Mouse (Mus musculus) thymus, adult 2 months (tissue): ENCODE measurements at regions not wholly inside any gene's neighbourhood (a gene's known extent, or its start where the extent isn't known, plus 50 kb on each side); places are given as distances from the start of the nearest gene placed in this dataset.

ENCODE experiments used
- DNase-seq: peaks from one replicate; pipeline ENCODE4 v3.0.0; 2021
- H3K27ac ChIP-seq: fragments of 200-500 bp; 2 replicates; pipeline ENCODE4 v1.5.1; 2012; ENCODE audit warnings: low read length, control low read depth; ENCODE audit not compliant: control insufficient read depth, insufficient read depth
- H3K27me3 ChIP-seq: fragments of 200-500 bp; 2 replicates; pipeline ENCODE4 v1.6.1; 2012; ENCODE audit warnings: mild to moderate bottlenecking, low read length, moderate library complexity, mixed read lengths; ENCODE audit not compliant: control insufficient read depth, insufficient read depth
- H3K36me3 ChIP-seq: fragments of 200-500 bp; 2 replicates; pipeline ENCODE4 v1.6.1; 2012; ENCODE audit warnings: mild to moderate bottlenecking, low read length, moderate library complexity; ENCODE audit not compliant: control insufficient read depth, insufficient read depth
- H3K4me1 ChIP-seq: fragments of 200-500 bp; replicated peaks from 2 replicates; pipeline ENCODE4 v1.6.1; 2012; ENCODE audit warnings: low read length; ENCODE audit not compliant: control insufficient read depth, insufficient read depth
- H3K4me3 ChIP-seq: fragments of 200-500 bp; 2 replicates; pipeline ENCODE4 v1.5.1; 2012; ENCODE audit warnings: mild to moderate bottlenecking, low read length, control low read depth, moderate library complexity; ENCODE audit not compliant: control insufficient read depth, insufficient read depth
- CTCF ChIP-seq: fragments of 200-500 bp; IDR thresholded peaks from 2 replicates; pipeline ENCODE4 v1.5.1; 2012; ENCODE audit warnings: mild to moderate bottlenecking, control low read depth, low read length, moderate library complexity, borderline replicate concordance; ENCODE audit not compliant: control insufficient read depth, poor library complexity, insufficient read depth; ENCODE audit errors: extremely low read depth
- POLR2A ChIP-seq: fragments of 200-500 bp; IDR thresholded peaks from 2 replicates; pipeline ENCODE4 v1.6.1; 2012; ENCODE audit warnings: mild to moderate bottlenecking, low read length, control low read depth, moderate library complexity; ENCODE audit not compliant: control insufficient read depth, poor library complexity, insufficient read depth; ENCODE audit errors: extremely low read depth
- WGBS: fragments of 180-500 bp; shearing (Covaris S2); methylation state at CpG from one replicate; pipeline ENCODE4 v1.1.7; 2018; 5-methylcytosine and 5-hydroxymethylcytosine counted together

DNA sequence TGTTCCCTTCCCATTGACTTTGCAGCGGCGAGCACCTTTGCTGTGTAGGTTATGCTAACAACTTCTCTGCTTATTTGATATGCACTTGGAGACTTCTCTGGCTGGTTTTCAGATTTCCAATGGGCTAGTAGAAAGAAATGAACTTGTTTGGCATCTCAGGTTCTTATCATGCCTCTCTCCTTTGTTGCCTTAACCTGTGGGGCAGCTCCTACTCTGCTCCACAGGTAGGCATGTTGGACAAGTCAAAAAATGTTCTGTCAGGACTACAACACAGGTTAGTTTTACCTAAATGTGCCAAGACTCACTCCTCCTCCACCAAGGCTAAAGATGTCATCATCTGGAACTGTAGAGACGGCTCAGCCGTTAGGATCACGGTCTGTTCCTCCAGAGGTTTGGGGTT is 1164.3 kb downstream of the 4930447A16Rik start:
- 95% methylated on average over 5 of the region's 5 CpGs for WGBS
- Histone ChIP-seq H3K36me3 (no peaks in the 10 kb centered on the region), H3K27me3 (no peaks in the 10 kb centered on the region), H3K4me1 (no peaks in the 10 kb centered on the region), H3K4me3 (no peak overlapping the region), H3K27ac (no peak overlapping the region)
- DNase-seq = no peak
- TF ChIP-seq POLR2A (no peak), CTCF (no peak)

GRCm38 (mm10) chr15:38594095-38594494 is 1168.7 kb downstream of the 4930447A16Rik start:
- Histone ChIP-seq H3K36me3 (no peaks in the 10 kb centered on the region), H3K27me3 (no peaks in the 10 kb centered on the region), H3K4me3 (no peak overlapping the region), H3K4me1 (no peaks in the 10 kb centered on the region), H3K27ac (no peak overlapping the region)
- DNase-seq = no peak
- WGBS = 94% methylated on average over 11 of the region's 11 CpGs
- TF ChIP-seq CTCF = no peak
- TF ChIP-seq POLR2A = no peak

- Histone ChIP-seq H3K4me3 (no peak overlapping the region), H3K4me1 (no peaks in the 10 kb centered on the region), H3K27me3 (no peaks in the 10 kb centered on the region), H3K36me3 (no peaks in the 10 kb centered on the region), H3K27ac (no peak overlapping the region)
- TF ChIP-seq CTCF (no peak), POLR2A (no peak)
- no peak for DNase-seq
- WGBS = 98% methylated on average over 2 of the region's 2 CpGs
Observed at GRCm38 (mm10) chr15:38594747-38595146, 1169.4 kb downstream of the 4930447A16Rik start.

GRCm38 (mm10) chr15:38595820-38596219 is 1170.5 kb downstream of the 4930447A16Rik start:
- H3K27ac ChIP-seq = no peak overlapping the region
- DNase-seq = no peak
- H3K4me1 ChIP-seq = no peaks in the 10 kb centered on the region
- no peaks in the 10 kb centered on the region for H3K27me3 ChIP-seq
- TF ChIP-seq CTCF (no peak), POLR2A (no peak)
- H3K4me3 ChIP-seq = no peak overlapping the region
- H3K36me3 ChIP-seq = no peaks in the 10 kb centered on the region
- 89% methylated on average over 4 of the region's 4 CpGs for WGBS

DNA sequence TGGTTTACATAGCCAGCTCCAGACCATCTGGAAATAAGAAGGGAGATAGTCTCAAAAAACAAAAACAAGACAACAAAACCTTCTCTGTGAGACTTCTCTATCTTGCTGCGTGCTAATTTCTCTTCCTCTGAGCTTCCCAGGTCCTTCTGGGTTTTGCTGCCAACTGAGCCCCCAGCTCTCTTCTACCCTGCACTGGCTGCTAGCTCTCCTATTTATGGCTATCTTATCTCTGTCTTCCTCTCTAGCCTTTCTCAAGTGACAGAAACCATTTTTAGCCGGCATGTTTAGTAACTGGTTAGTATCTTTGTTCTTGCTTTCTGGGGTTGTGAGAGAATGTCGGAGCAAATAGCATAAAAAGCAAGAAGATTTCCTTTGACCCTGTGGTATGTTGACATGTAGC is 1172.1 kb downstream of the 4930447A16Rik start:
- no peak overlapping the region for H3K27ac ChIP-seq
- 92% methylated on average over 3 of the region's 3 CpGs for WGBS

DNA sequence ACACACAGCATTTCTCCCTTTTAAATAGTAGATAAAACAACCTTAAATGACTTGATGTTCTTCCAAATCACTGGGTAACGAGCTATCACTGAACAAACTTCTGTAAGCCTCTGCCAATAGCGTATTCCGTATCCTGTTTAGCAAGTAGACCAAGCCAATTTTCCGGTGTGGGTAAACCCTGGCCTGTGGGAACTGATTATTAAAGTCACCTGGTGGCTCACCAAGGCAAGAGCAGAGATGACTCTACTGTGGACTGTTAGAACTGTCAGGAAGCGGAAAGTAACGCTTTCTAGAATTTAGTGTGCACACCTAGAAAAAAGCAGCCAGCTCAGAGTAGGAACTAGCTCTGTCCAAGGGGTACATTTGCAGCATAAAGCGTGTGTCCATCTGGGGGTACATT is 1176.1 kb downstream of the 4930447A16Rik start:
- H3K36me3 ChIP-seq = no peaks in the 10 kb centered on the region
- no peak overlapping the region; the same call in 1 of the 2 replicates for H3K4me3 ChIP-seq
- 9% methylated on average over 7 of the region's 7 CpGs for WGBS
- H3K4me1 ChIP-seq = peaks cover 16% of the 10 kb centered on the region
- DNase-seq = peak; percentile 17
- H3K27me3 ChIP-seq = no peaks in the 10 kb centered on the region
- peak overlapping the region; percentile 55 for H3K27ac ChIP-seq
- TF ChIP-seq POLR2A (no peak), CTCF (no peak)

More for the DNA sequence above, 1172.1 kb downstream of the 4930447A16Rik start:
- Histone ChIP-seq H3K27me3 (no peaks in the 10 kb centered on the region), H3K4me3 (no peak overlapping the region), H3K4me1 (peaks cover 9% of the 10 kb centered on the region), H3K36me3 (no peaks in the 10 kb centered on the region)
- TF ChIP-seq CTCF (no peak), POLR2A (no peak)
- DNase-seq = no peak

- Histone ChIP-seq H3K4me1 (peaks cover 19% of the 10 kb centered on the region), H3K36me3 (no peaks in the 10 kb centered on the region), H3K4me3 (peak overlapping the region; percentile 37), H3K27ac (peak overlapping the region; percentile 55), H3K27me3 (no peaks in the 10 kb centered on the region)
- WGBS = 11% methylated on average over 12 of the region's 12 CpGs
- peak; percentile 65 for DNase-seq
- TF ChIP-seq CTCF (no peak), POLR2A (no peak)
Observed at GRCm38 (mm10) chr15:38602187-38602870, 1177.0 kb downstream of the 4930447A16Rik start.
